Mouse (Mus musculus) right cerebral cortex, postnatal 36 days (tissue): ENCODE measurements around the gene Accsl.

ENCODE experiments used
- DNase-seq, 2 experiments: peaks; one replicate each; pipeline ENCODE4 v3.0.0; 2022; ENCODE audit warnings: low spot score in 2 of 2, mixed read lengths in 1 of 2

Accsl gene

DNA sequence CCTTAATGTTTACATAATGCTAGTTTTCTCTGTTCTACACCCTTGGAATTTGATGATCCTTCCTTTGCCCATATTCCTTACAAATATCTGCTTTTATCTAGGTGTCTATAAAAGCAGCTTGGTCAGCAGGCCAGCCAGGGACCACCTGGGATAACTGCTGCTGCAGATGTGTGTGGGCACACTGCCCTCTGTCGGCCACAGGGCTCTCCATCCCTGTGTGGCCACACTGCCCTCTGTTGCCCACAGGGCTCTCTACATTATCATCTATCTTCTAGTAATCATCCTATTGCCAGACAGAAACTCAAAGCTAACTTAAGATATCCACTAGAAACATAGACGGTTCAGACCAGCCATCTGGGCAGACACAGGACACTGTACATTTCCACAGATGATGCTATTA is 59.0 kb downstream of the Accsl start:
- no peak for DNase-seq

DNA sequence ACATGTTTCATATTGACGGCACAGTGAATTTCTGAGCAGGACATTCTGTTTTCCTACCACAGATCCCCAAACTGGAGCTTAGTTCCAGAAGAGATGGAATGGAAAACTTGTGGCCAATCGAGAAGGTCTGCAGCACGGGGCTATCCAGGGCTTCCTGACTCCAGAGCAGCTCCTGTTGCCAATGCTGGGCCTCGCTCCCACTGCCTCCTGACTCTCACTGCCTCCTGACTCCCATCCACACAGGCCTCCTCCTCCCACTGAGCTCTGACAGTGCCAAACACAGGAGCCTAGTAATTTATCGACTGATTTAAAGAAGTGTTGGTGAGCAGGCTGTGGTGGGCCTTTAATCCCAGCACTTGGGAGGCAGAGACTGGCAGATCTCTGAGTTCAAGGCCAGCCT is 60.9 kb downstream of the Accsl start:
- DNase-seq = no peak

DNA sequence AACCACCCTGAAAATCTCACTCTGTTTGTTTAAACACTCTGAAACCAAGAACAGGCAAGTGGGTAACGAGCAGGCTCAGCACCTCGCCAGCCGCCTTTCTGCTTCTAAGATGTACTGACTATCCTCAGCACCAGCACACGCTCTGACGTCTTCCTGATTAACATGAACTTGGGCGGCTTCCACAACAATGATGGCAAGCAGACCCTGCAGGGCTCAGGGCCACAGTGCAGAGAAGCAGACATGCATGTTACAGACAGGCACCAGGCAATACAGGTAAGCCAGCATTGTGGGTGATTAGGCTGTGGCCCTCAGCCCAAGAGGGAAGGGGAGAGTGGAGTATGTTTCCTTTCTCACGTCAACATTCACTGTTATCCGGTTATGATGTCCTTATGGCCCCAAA is 61.5 kb downstream of the Accsl start:
- DNase-seq = no peak

DNA sequence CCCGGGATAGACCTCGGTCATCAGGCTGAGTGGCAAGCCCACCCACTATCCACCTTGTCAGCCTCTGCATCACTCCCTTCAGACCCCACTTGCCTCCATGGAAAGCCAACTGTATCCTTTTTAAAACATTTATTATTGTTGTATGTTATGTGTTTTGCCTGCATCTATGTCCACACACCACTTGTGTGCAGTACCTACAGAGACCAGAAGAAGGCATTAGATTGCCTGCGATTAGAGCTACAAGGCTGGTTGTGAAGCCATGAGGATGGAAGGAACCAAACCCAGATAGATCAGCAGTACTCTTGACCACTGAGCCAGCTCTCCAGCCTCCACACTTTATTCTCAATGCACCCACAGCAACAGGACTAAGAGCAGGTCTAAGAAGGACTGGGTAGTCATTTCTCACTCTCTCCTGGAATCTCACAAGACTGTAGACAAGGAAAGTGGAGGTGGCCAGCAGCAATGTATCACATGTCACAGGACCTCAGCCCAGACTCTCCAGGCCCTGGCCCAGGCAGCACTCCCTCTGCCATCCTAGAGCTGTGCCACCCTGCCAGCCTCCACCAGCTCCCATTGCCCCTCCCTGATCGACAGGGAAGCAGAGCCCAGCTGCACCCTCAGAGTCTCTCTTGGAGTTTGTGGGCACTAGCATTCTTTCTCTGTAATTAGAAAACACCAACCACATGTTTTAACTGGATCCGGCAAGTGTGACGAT is 62.3 kb downstream of the Accsl start:
- no peak for DNase-seq

DNA sequence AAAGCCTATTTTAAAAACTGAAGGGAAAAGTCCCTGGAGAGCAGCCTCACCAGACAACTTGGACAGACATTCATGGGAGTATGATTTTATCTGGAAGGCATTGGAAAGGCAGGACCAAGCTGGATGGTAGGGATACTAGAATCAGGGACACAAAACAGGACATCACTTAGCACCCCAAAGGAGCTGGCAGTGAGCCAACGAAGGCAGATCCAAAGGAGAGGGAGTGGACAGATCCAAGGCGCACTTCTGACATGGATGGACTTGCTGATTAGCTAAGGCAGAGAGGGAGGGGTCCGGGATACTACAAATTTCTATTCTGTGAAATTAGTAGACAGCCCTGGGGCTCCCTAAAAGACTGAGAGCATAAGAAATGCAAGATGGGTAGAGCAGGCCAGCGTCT is 63.4 kb downstream of the Accsl start:
- no peak for DNase-seq
